Mouse (Mus musculus) liver, embryonic 15.5 days (tissue): ENCODE data around the gene Ing4. TPM values are rescaled to one million over a fixed set of nuclear protein-coding genes. Genes with fewer than 3 reads are reported as not detected.
A peak's percentile ranks its signal among the peaks of the same experiment; 100 is the strongest.

Experiments used
- ATAC-seq: fragments of 200-750 bp; cut with Nextera tagmentation; 2 replicates; pipeline ENCODE4 v1.8.0; 2017; ENCODE audit warnings: moderate number of reproducible peaks, mild to moderate bottlenecking, moderate library complexity; ENCODE audit not compliant: insufficient read depth
- H3K27ac ChIP-seq: fragments of 300-500 bp; sonication (generic); replicated peaks from 2 replicates; pipeline ENCODE4 v1.5.1; 2015; ENCODE audit warnings: mild to moderate bottlenecking, inconsistent platforms
- H3K27me3 ChIP-seq: fragments of 300-500 bp; sonication (generic); 2 replicates; pipeline ENCODE4 v1.6.1; 2015; ENCODE audit warnings: mild to moderate bottlenecking, inconsistent platforms
- H3K36me3 ChIP-seq: fragments of 300-500 bp; sonication (generic); replicated peaks from 2 replicates; pipeline ENCODE4 v1.6.1; 2015; ENCODE audit warnings: moderate library complexity, mild to moderate bottlenecking, inconsistent platforms
- H3K4me1 ChIP-seq: fragments of 300-500 bp; sonication (generic); replicated peaks from 2 replicates; pipeline ENCODE4 v1.6.1; 2015; ENCODE audit warnings: inconsistent platforms
- H3K4me2 ChIP-seq: fragments of 300-500 bp; sonication (generic); 2 replicates; pipeline ENCODE4 v1.6.1; 2015; ENCODE audit warnings: moderate library complexity, mild to moderate bottlenecking, inconsistent platforms
- H3K4me3 ChIP-seq: fragments of 300-500 bp; sonication (generic); replicated peaks from 2 replicates; pipeline ENCODE4 v1.5.1; 2015; ENCODE audit warnings: mild to moderate bottlenecking, inconsistent platforms
- H3K9ac ChIP-seq: fragments of 300-500 bp; sonication (generic); 2 replicates; pipeline ENCODE4 v1.6.1; 2015; ENCODE audit warnings: moderate library complexity, mild to moderate bottlenecking, inconsistent platforms
- H3K9me3 ChIP-seq: fragments of 300-500 bp; sonication (generic); replicated peaks from 2 replicates; pipeline ENCODE4 v1.6.1; 2016; ENCODE audit warnings: inconsistent platforms
- WGBS: fragments of 180-500 bp; shearing (Covaris S2); methylation state at CpG from one replicate; pipeline ENCODE4 v1.1.7; 2015; ENCODE audit warnings: mixed read lengths; ENCODE audit not compliant: insufficient replicate concordance; 5-methylcytosine and 5-hydroxymethylcytosine counted together
- polyA plus RNA-seq: library from polyadenylated mRNA; unstranded; fragments of >200 nt; fragmentation: Nextera tagmentation; extraction: Ambion mirVana; gene quantifications from 2 replicates; pipeline ENCODE4 v1.2.1, GENCODE M21; 2015

Ing4 gene
- polyA plus RNA-seq = 27.6 and 30.9 TPM in 2 replicates

- peak; percentile 93 for ATAC-seq
- Histone ChIP-seq H3K9ac (peak within 1 kb of the TSS; percentile 65), H3K4me1 (peaks cover 33% of the 10 kb centered on the region), H3K27ac (peak within 1 kb of the TSS; percentile 64), H3K27me3 (no peaks in the 10 kb centered on the region), H3K9me3 (no peaks in the 10 kb centered on the region), H3K4me2 (peak within 1 kb of the TSS; percentile 87), H3K4me3 (peak within 1 kb of the TSS; percentile 78), H3K36me3 (peaks cover 44% of the 10 kb centered on the region)
- under 1% methylated on average over 26 of the region's 26 CpGs for WGBS
These were observed at the start of gene Ing4 for GRCm38 (mm10) chr6:125039533-125040153. Gene Ing4, plus strand, starts transcription at chr6:125039760.

GRCm38 (mm10) chr6:124992241-124992640 is 47.3 kb upstream of the Ing4 start:
- peaks cover 10% of the 10 kb centered on the region for H3K4me1 ChIP-seq
- H3K36me3 ChIP-seq = no peaks in the 10 kb centered on the region
- 64% methylated on average over 4 of the region's 4 CpGs for WGBS
- no peak overlapping the region for H3K9ac ChIP-seq
- H3K9me3 ChIP-seq = no peaks in the 10 kb centered on the region
- no peak overlapping the region for H3K4me3 ChIP-seq
- no peak overlapping the region for H3K4me2 ChIP-seq
- no peak for ATAC-seq
- peaks cover 69% of the 10 kb centered on the region for H3K27me3 ChIP-seq
- no peak overlapping the region for H3K27ac ChIP-seq

- Histone ChIP-seq H3K4me2 (no peak overlapping the region), H3K27ac (no peak overlapping the region), H3K36me3 (no peaks in the 10 kb centered on the region), H3K9me3 (no peaks in the 10 kb centered on the region), H3K27me3 (peaks cover 78% of the 10 kb centered on the region), H3K9ac (no peak overlapping the region), H3K4me1 (peaks cover 12% of the 10 kb centered on the region), H3K4me3 (no peak overlapping the region)
- no peak for ATAC-seq
- 67% methylated on average over 9 of the region's 9 CpGs for whole genome bisulfite sequencing
These were observed 46.2 kb upstream of the Ing4 start for GRCm38 (mm10) chr6:124993365-124993764.

- no peak for ATAC-seq
- Histone ChIP-seq H3K27me3 (peaks cover 81% of the 10 kb centered on the region), H3K9ac (no peak overlapping the region), H3K4me3 (no peak overlapping the region), H3K36me3 (no peaks in the 10 kb centered on the region), H3K27ac (no peak overlapping the region), H3K4me2 (no peak overlapping the region), H3K9me3 (no peaks in the 10 kb centered on the region), H3K4me1 (peaks cover 12% of the 10 kb centered on the region)
- WGBS = 15% methylated on average over 11 of the region's 11 CpGs
These were observed 45.7 kb upstream of the Ing4 start for GRCm38 (mm10) chr6:124993876-124994275.

GRCm38 (mm10) chr6:124995246-124995645 is 44.3 kb upstream of the Ing4 start:
- Histone ChIP-seq H3K9me3 (no peaks in the 10 kb centered on the region), H3K4me2 (no peak overlapping the region), H3K4me3 (no peak overlapping the region), H3K4me1 (peaks cover 12% of the 10 kb centered on the region), H3K9ac (no peak overlapping the region), H3K27ac (no peak overlapping the region), H3K27me3 (peaks cover 94% of the 10 kb centered on the region), H3K36me3 (no peaks in the 10 kb centered on the region)
- no peak for ATAC-seq
- WGBS = 69% methylated on average over 7 of the region's 7 CpGs

- Histone ChIP-seq H3K9me3 (no peaks in the 10 kb centered on the region), H3K9ac (no peak overlapping the region), H3K27me3 (peaks cover 99% of the 10 kb centered on the region), H3K27ac (no peak overlapping the region), H3K36me3 (no peaks in the 10 kb centered on the region), H3K4me3 (no peak overlapping the region), H3K4me1 (peaks cover 12% of the 10 kb centered on the region), H3K4me2 (no peak overlapping the region)
- WGBS = 39% methylated on average over 8 of the region's 8 CpGs
- no peak for ATAC-seq
These were observed 43.6 kb upstream of the Ing4 start for GRCm38 (mm10) chr6:124995831-124996403.

- Histone ChIP-seq H3K27ac (no peak within 1 kb of the TSS), H3K36me3 (no peaks in the 10 kb centered on the region), H3K27me3 (peaks cover 100% of the 10 kb centered on the region), H3K4me3 (peak within 1 kb of the TSS; percentile 46), H3K9me3 (no peaks in the 10 kb centered on the region), H3K9ac (no peak within 1 kb of the TSS), H3K4me1 (peaks cover 12% of the 10 kb centered on the region), H3K4me2 (peak within 1 kb of the TSS; percentile 70)
- 0 out of 2 replicates have a peak, but pooled peaks have one; percentile 14 for ATAC-seq
- WGBS = 2% methylated on average over 76 of the region's 78 CpGs
These were observed 42.7 kb upstream of the Ing4 start, which contains the start of gene Pianp for GRCm38 (mm10) chr6:124996551-124997501. Gene Pianp, plus strand, starts transcription at chr6:124996694.

GRCm38 (mm10) chr6:124998066-124998465 is 41.5 kb upstream of the Ing4 start:
- no peak for ATAC-seq
- Histone ChIP-seq H3K4me2 (no peak overlapping the region), H3K4me3 (no peak overlapping the region), H3K4me1 (peaks cover 12% of the 10 kb centered on the region), H3K9me3 (no peaks in the 10 kb centered on the region), H3K27me3 (peaks cover 99% of the 10 kb centered on the region), H3K27ac (no peak overlapping the region), H3K9ac (no peak overlapping the region), H3K36me3 (no peaks in the 10 kb centered on the region)
- 7% methylated on average over 8 of the region's 8 CpGs for WGBS

GRCm38 (mm10) chr6:124999091-124999490 is 40.5 kb upstream of the Ing4 start:
- H3K4me2 ChIP-seq = no peak overlapping the region
- WGBS = 38% methylated on average over 14 of the region's 14 CpGs

GRCm38 (mm10) chr6:124999546-124999945 is 40.0 kb upstream of the Ing4 start:
- H3K4me2 ChIP-seq = no peak overlapping the region
- 26% methylated on average over 10 of the region's 10 CpGs for WGBS
- ATAC-seq = no peak
- peaks cover 12% of the 10 kb centered on the region for H3K4me1 ChIP-seq
- no peak overlapping the region for H3K4me3 ChIP-seq
- H3K9ac ChIP-seq = no peak overlapping the region
- no peaks in the 10 kb centered on the region for H3K36me3 ChIP-seq
- H3K9me3 ChIP-seq = no peaks in the 10 kb centered on the region
- H3K27ac ChIP-seq = no peak overlapping the region
- peaks cover 99% of the 10 kb centered on the region for H3K27me3 ChIP-seq

More at GRCm38 (mm10) chr6:124999091-124999490, 40.5 kb upstream of the Ing4 start:
- peaks cover 99% of the 10 kb centered on the region for H3K27me3 ChIP-seq
- H3K36me3 ChIP-seq = no peaks in the 10 kb centered on the region
- H3K9me3 ChIP-seq = no peaks in the 10 kb centered on the region
- H3K4me1 ChIP-seq = peaks cover 12% of the 10 kb centered on the region
- H3K4me3 ChIP-seq = no peak overlapping the region
- no peak for ATAC-seq
- H3K27ac ChIP-seq = no peak overlapping the region
- no peak overlapping the region for H3K9ac ChIP-seq

GRCm38 (mm10) chr6:125003706-125004105 is 35.9 kb upstream of the Ing4 start:
- H3K4me1 ChIP-seq = peaks cover 11% of the 10 kb centered on the region
- no peak for ATAC-seq
- 39% methylated on average over 3 of the region's 3 CpGs for WGBS
- H3K27me3 ChIP-seq = peaks cover 61% of the 10 kb centered on the region
- H3K27ac ChIP-seq = no peak overlapping the region
- H3K9me3 ChIP-seq = no peaks in the 10 kb centered on the region
- no peak overlapping the region for H3K4me2 ChIP-seq
- no peaks in the 10 kb centered on the region for H3K36me3 ChIP-seq
- no peak overlapping the region for H3K4me3 ChIP-seq
- H3K9ac ChIP-seq = no peak overlapping the region
